Mouse (Mus musculus) bone marrow, adult 2 months (tissue): ENCODE data around the gene Khdc4. TPM values are rescaled to one million over a fixed set of nuclear protein-coding genes. Genes with fewer than 3 reads are reported as not detected.

Experiments
- H3K27ac ChIP-seq: fragments of 200-500 bp; 2 replicates; pipeline ENCODE4 v1.5.1; 2012; ENCODE audit warnings: low read depth, mild to moderate bottlenecking, control low read depth, inconsistent platforms, low read length; ENCODE audit not compliant: control insufficient read depth, poor library complexity, insufficient read depth
- H3K4me1 ChIP-seq: fragments of 200-500 bp; 2 replicates; pipeline ENCODE4 v1.6.1; 2011; ENCODE audit warnings: low read length; ENCODE audit not compliant: control insufficient read depth, insufficient read depth
- H3K4me3 ChIP-seq: fragments of 200-500 bp; replicated peaks from 2 replicates; pipeline ENCODE3; 2011; ENCODE audit warnings: mild to moderate bottlenecking, low read depth, low read length, control low read depth; ENCODE audit not compliant: control insufficient read depth
- CTCF ChIP-seq: fragments of 200-500 bp; IDR thresholded peaks from 2 replicates; pipeline ENCODE4 v1.5.1; 2011; ENCODE audit warnings: low read length, control low read depth; ENCODE audit not compliant: control insufficient read depth, insufficient read depth
- POLR2A ChIP-seq: fragments of 200-500 bp; IDR thresholded peaks from 2 replicates; pipeline ENCODE4 v1.6.1; 2011; ENCODE audit warnings: low read depth, mild to moderate bottlenecking, control low read depth, low read length, borderline replicate concordance; ENCODE audit not compliant: control insufficient read depth
- WGBS: fragments of 180-500 bp; shearing (Covaris S2); methylation state at CpG from one replicate; pipeline ENCODE4 v1.1.7; 2018; 5-methylcytosine and 5-hydroxymethylcytosine counted together
- polyA plus RNA-seq: library from polyadenylated mRNA; stranded (reverse); fragments of >200 nt; gene quantifications from 2 replicates; pipeline ENCODE4 v1.2.4, GENCODE M21; 2011; ENCODE audit warnings: low replicate concordance; ENCODE audit not compliant: missing spikeins, insufficient read depth, insufficient read length

The Khdc4 gene
- polyA plus RNA-seq, 1 experiment, result 37.6 TPM

GRCm38 (mm10) chr3:88652846-88653515 is 32.6 kb upstream of the Khdc4 start, which contains the start of gene Rxfp4:
Gene Rxfp4, minus strand, starts transcription at chr3:88653142.
- Histone ChIP-seq H3K4me3 (no peak within 1 kb of the TSS), H3K4me1 (no peaks in the 10 kb centered on the region), H3K27ac (no peak within 1 kb of the TSS)
- no peak for TF ChIP-seq CTCF
- TF ChIP-seq POLR2A, result no peak
- 72% methylated on average over 17 of the region's 17 CpGs for WGBS

GRCm38 (mm10) chr3:88653516-88654370 is 31.9 kb upstream of the Khdc4 start:
- Histone ChIP-seq H3K4me3 (no peak overlapping the region), H3K27ac (no peak overlapping the region), H3K4me1 (no peaks in the 10 kb centered on the region)
- no peak for TF ChIP-seq CTCF
- no peak for TF ChIP-seq POLR2A
- 79% methylated on average over 6 of the region's 6 CpGs for WGBS

GRCm38 (mm10) chr3:88654621-88655020 is 31.0 kb upstream of the Khdc4 start:
- 63% methylated on average over 4 of the region's 4 CpGs for WGBS
- Histone ChIP-seq H3K27ac (no peak overlapping the region), H3K4me1 (no peaks in the 10 kb centered on the region), H3K4me3 (no peak overlapping the region)
- TF ChIP-seq POLR2A (no peak), CTCF (no peak)

GRCm38 (mm10) chr3:88655619-88656018 is 30.0 kb upstream of the Khdc4 start:
- Histone ChIP-seq H3K27ac (no peak overlapping the region), H3K4me3 (no peak overlapping the region), H3K4me1 (no peaks in the 10 kb centered on the region)
- TF ChIP-seq POLR2A (no peak), CTCF (no peak)
- 78% methylated on average over 8 of the region's 8 CpGs for WGBS

GRCm38 (mm10) chr3:88658441-88659127 is 27.0 kb upstream of the Khdc4 start:
- no peak overlapping the region for H3K27ac ChIP-seq
- H3K4me1 ChIP-seq, result no peaks in the 10 kb centered on the region
- TF ChIP-seq CTCF, result no peak
- TF ChIP-seq POLR2A, result no peak
- WGBS, result 72% methylated on average over 5 of the region's 5 CpGs
- H3K4me3 ChIP-seq, result no peak overlapping the region

- no peak for TF ChIP-seq CTCF
- no peak for TF ChIP-seq POLR2A
- WGBS, result 45% methylated on average over 6 of the region's 6 CpGs
Measured at GRCm38 (mm10) chr3:88659798-88660197, 25.8 kb upstream of the Khdc4 start.

GRCm38 (mm10) chr3:88664095-88664494 is 21.5 kb upstream of the Khdc4 start:
- no peak overlapping the region for H3K27ac ChIP-seq
- TF ChIP-seq CTCF (no peak), POLR2A (no peak)
- peaks cover 3% of the 10 kb centered on the region; the same call in 1 of the 2 replicates for H3K4me1 ChIP-seq
- 4% methylated on average over 4 of the region's 4 CpGs for WGBS
- H3K4me3 ChIP-seq, result no peak overlapping the region

More at GRCm38 (mm10) chr3:88659798-88660197, 25.8 kb upstream of the Khdc4 start:
- peaks cover 3% of the 10 kb centered on the region; the same call in 1 of the 2 replicates for H3K4me1 ChIP-seq
- no peak overlapping the region for H3K27ac ChIP-seq
- H3K4me3 ChIP-seq, result no peak overlapping the region

- Histone ChIP-seq H3K4me1 (no peaks in the 10 kb centered on the region), H3K27ac (no peak overlapping the region), H3K4me3 (no peak overlapping the region)
- WGBS, result 8% methylated on average over 11 of the region's 11 CpGs
- TF ChIP-seq POLR2A (no peak), CTCF (peak; percentile 63)
Measured at GRCm38 (mm10) chr3:88677399-88677798, 8.2 kb upstream of the Khdc4 start.
